Comparison of ENCODE assay signal across 8 mouse cellular contexts in genomic region chr7:28596436-28597276, GRCm38 (mm10). TPM values are rescaled to one million over a fixed set of nuclear protein-coding genes. Genes with fewer than 3 reads are reported as not detected.
DNase-seq lines count a peak whose midpoint lies in the region; ATAC-seq lines count a peak whose summit lies in the region.

No protein-coding gene starts in this region.

- 27% methylated on average over 20 of the region's 20 CpGs for WGBS in kidney, embryonic 14.5 days

- ATAC-seq in kidney, embryonic 14.5 days (ENCODE audit: low FRiP score, low TSS enrichment) = peak; percentile 65

- H3K27ac ChIP-seq in kidney, embryonic 14.5 days (ENCODE audit: low read depth, low read length) = peak overlapping the region; percentile 85

- peaks cover 72% of the 10 kb centered on the region for H3K4me1 ChIP-seq in erythroblast, embryonic 14.5 days (ENCODE audit: control insufficient read depth)
- H3K4me1 ChIP-seq in kidney, embryonic 14.5 days (ENCODE audit: control insufficient read depth, insufficient read depth, low read length) = peaks cover 53% of the 10 kb centered on the region

- peak overlapping the region; percentile 67 for H3K4me2 ChIP-seq in kidney, embryonic 14.5 days (replicated peaks; ENCODE audit: low read depth, low read length)

- peaks cover 48% of the 10 kb centered on the region for H3K36me3 ChIP-seq in erythroblast, embryonic 14.5 days (ENCODE audit: control insufficient read depth)
- peaks cover 7% of the 10 kb centered on the region; the same call in 1 of the 2 replicates for H3K36me3 ChIP-seq in kidney, embryonic 14.5 days (ENCODE audit: control insufficient read depth, insufficient read depth, low read length)

- peak; percentile 49 for DNase-seq in cerebellum, adult 9-10 months
- DNase-seq in cerebellum, adult 8-10 months = no peak
- DNase-seq in NIH3T3 (ENCODE audit: low read depth) = peak; percentile 11
- peak; percentile 84 for DNase-seq in lung, postnatal 10 days
- peak; percentile 54 to 65 for DNase-seq in spleen, postnatal 10 days (ENCODE audit: low spot score in 2 of 2)
- DNase-seq in frontal cortex, postnatal 10 days (ENCODE audit: low spot score in 2 of 2) = no peak

- peak overlapping the region; percentile 75; the same call in 1 of the 2 replicates for H3K9ac ChIP-seq in kidney, embryonic 14.5 days (ENCODE audit: low read depth, low read length)

- peak overlapping the region; percentile 91 for H3K4me3 ChIP-seq in erythroblast, embryonic 14.5 days (replicated peaks)
- H3K4me3 ChIP-seq in kidney, embryonic 14.5 days (ENCODE audit: low read length) = peak overlapping the region; percentile 72

- H3K9me3 ChIP-seq in erythroblast, embryonic 14.5 days (ENCODE audit: control insufficient read depth, low read length) = no peaks in the 10 kb centered on the region
- H3K9me3 ChIP-seq in kidney, embryonic 14.5 days (ENCODE audit: control insufficient read depth, low read length) = no peaks in the 10 kb centered on the region

- no peaks in the 10 kb centered on the region for H3K27me3 ChIP-seq in erythroblast, embryonic 14.5 days (ENCODE audit: control insufficient read depth)
- no peaks in the 10 kb centered on the region for H3K27me3 ChIP-seq in kidney, embryonic 14.5 days (ENCODE audit: control insufficient read depth, insufficient read depth, low read length)

RNA-seq across cellular contexts. Expression of gene Samd4b, which starts 1.3 kb away (rescaled TPM):
- 9.3 and 11.4 TPM in 2 replicates for polyA plus RNA-seq in erythroblast, embryonic 14.5 days (2012)
- 33.3 and 34.9 TPM in 2 replicates for polyA plus RNA-seq in kidney, embryonic 14.5 days (2014; fragmentation: Nextera tagmentation; extraction: Ambion mirVana)

RNA-seq across cellular contexts. Expression of gene Pak4, which starts 1.3 kb away (rescaled TPM):
- 16.1 and 20.0 TPM in 2 replicates for polyA plus RNA-seq in erythroblast, embryonic 14.5 days (2012)
- 48.3 and 60.7 TPM in 2 replicates for polyA plus RNA-seq in kidney, embryonic 14.5 days (2014; fragmentation: Nextera tagmentation; extraction: Ambion mirVana)

RNA-seq across cellular contexts. Expression of gene Acp7, which starts 34.5 kb away (rescaled TPM):
- polyA plus RNA-seq in erythroblast, embryonic 14.5 days (2012) = not detected in 2 replicates
- not detected in 2 replicates for polyA plus RNA-seq in kidney, embryonic 14.5 days (2014; fragmentation: Nextera tagmentation; extraction: Ambion mirVana)

RNA-seq across cellular contexts. Expression of gene Nccrp1, which starts 49.6 kb away (rescaled TPM):
- polyA plus RNA-seq in erythroblast, embryonic 14.5 days (2012) = 0.05 and 0.09 TPM in 2 replicates
- not detected in 2 replicates for polyA plus RNA-seq in kidney, embryonic 14.5 days (2014; fragmentation: Nextera tagmentation; extraction: Ambion mirVana)

RNA-seq across cellular contexts. Expression of gene Sycn, which starts 56.0 kb away (rescaled TPM):
- not detected in 2 replicates for polyA plus RNA-seq in erythroblast, embryonic 14.5 days (2012)
- polyA plus RNA-seq in kidney, embryonic 14.5 days (2014; fragmentation: Nextera tagmentation; extraction: Ambion mirVana) = not detected in 2 replicates

Comparison
In these comparisons a context has a peak if more than half of its experiments do, and no peak if none do; other contexts are left out.
1. DNase-seq: peak in cerebellum, adult 9-10 months (single experiment), NIH3T3 (single experiment), lung, postnatal 10 days (single experiment) and spleen, postnatal 10 days (2 of 2); none in cerebellum, adult 8-10 months (single experiment) and frontal cortex, postnatal 10 days (0 of 2).